Mouse (Mus musculus) bone marrow macrophage, adult 2 months (primary cell): ENCODE results near the gene Thbs2.

ENCODE experiments used
- CTCF ChIP-seq: IDR thresholded peaks from 2 replicates; pipeline ENCODE4 v1.5.1; 2012; ENCODE audit warnings: low read depth, mild to moderate bottlenecking, low read length, moderate library complexity
- POLR2A ChIP-seq: IDR thresholded peaks from 2 replicates; pipeline ENCODE4 v1.6.1; 2012; ENCODE audit warnings: mild to moderate bottlenecking, low read depth, low read length, borderline replicate concordance

GRCm38 (mm10) chr17:14705466-14705865, 11.4 kb upstream of the Thbs2 start:
- TF ChIP-seq CTCF (no peak), POLR2A (no peak)
